Mouse (Mus musculus): ENCODE results near the gene Mpped2. TPM values are rescaled to one million over a fixed set of nuclear protein-coding genes. Genes with fewer than 3 reads are reported as not detected.

The Mpped2 gene
- total and polyA plus RNA-seq, 3 experiments: 0.04 to 0.10 TPM; not detected in 1

GRCm38 (mm10) chr2:106895326-106896023 lies 202.4 kb downstream of the Mpped2 start:
- no peaks in the 10 kb centered on the region; a peak in 1 of 4 replicates for H3K27me3 ChIP-seq (ENCODE audit: control insufficient read depth in 1 of 2, insufficient read depth in 2 of 2, low read length in 2 of 2)
- H3K27ac ChIP-seq (ENCODE audit: control insufficient read depth, low read depth, low read length): no peak overlapping the region
- H3K4me1 ChIP-seq (ENCODE audit: control insufficient read depth in 1 of 2, insufficient read depth in 2 of 2, low read length in 2 of 2): no peaks in the 10 kb centered on the region
- no peaks in the 10 kb centered on the region for H3K36me3 ChIP-seq (ENCODE audit: control insufficient read depth in 1 of 2, insufficient read depth in 2 of 2, low read length in 2 of 2)
- no peaks in the 10 kb centered on the region for H3K79me2 ChIP-seq (ENCODE audit: control insufficient read depth, insufficient read depth, low read length, poor library complexity)
- H3K4me3 ChIP-seq (ENCODE audit: control insufficient read depth in 1 of 2, insufficient read depth in 1 of 2, low read depth in 2 of 2, low read length in 2 of 2): no peak overlapping the region
- no peak for DNase-seq (ENCODE audit: low read depth, low spot score)
- no peak overlapping the region for H3K9ac ChIP-seq (ENCODE audit: control insufficient read depth, low read depth, low read length, poor library complexity, severe bottlenecking)
- H3K9me3 ChIP-seq (replicated peaks; ENCODE audit: insufficient read depth, low read length): no peaks in the 10 kb centered on the region
- TF ChIP-seq TAL1 (IDR thresholded peaks at IDR 0.05; ENCODE audit: low read length): no peak
- TF ChIP-seq E2F4 (IDR thresholded peaks at IDR 0.05; ENCODE audit: borderline replicate concordance, low read depth, low read length): no peak
- TF ChIP-seq TCF12 (IDR thresholded peaks at IDR 0.05; ENCODE audit: low read depth, low read length): no peak
- TF ChIP-seq RAD21 (IDR thresholded peaks at IDR 0.05; ENCODE audit: low read depth, low read length): no peak
- no peak for TF ChIP-seq MYC (IDR thresholded peaks at IDR 0.05; ENCODE audit: low read depth, low read length)
- TF ChIP-seq ZMIZ1 (IDR thresholded peaks at IDR 0.05; ENCODE audit: low read depth, low read length): no peak
- TF ChIP-seq NRF1 (IDR thresholded peaks at IDR 0.05; ENCODE audit: insufficient read depth, low read depth, low read length, poor library complexity, severe bottlenecking): no peak
- TF ChIP-seq CTCF (IDR thresholded peaks at IDR 0.05 in 2 of 3, conservative IDR thresholded peaks at IDR 0.05 in 1 of 3; ENCODE audit: control insufficient read depth in 1 of 3, insufficient read depth in 1 of 3, low read depth in 2 of 3, low read length in 3 of 3, poor library complexity in 1 of 3, severe bottlenecking in 1 of 3): no peak
- TF ChIP-seq JUND (IDR thresholded peaks at IDR 0.05; ENCODE audit: low read depth, low read length): no peak
- no peak for TF ChIP-seq GABPA (IDR thresholded peaks at IDR 0.05; ENCODE audit: low read depth, low read length)

GRCm38 (mm10) chr2:106896024-106896384 lies 202.9 kb downstream of the Mpped2 start:
- DNase-seq (ENCODE audit: low read depth, low spot score): no peak
- H3K9ac ChIP-seq (ENCODE audit: control insufficient read depth, low read depth, low read length, poor library complexity, severe bottlenecking): no peak overlapping the region
- TF ChIP-seq MYB (IDR thresholded peaks at IDR 0.05; ENCODE audit: low read depth, low read length) (no peak), UBTF (IDR thresholded peaks at IDR 0.05; ENCODE audit: borderline replicate concordance, insufficient read depth, low read depth, low read length) (no peak), ZNF384 (IDR thresholded peaks at IDR 0.05; ENCODE audit: low read depth, low read length) (no peak), EP300 (IDR thresholded peaks at IDR 0.05; ENCODE audit: low read depth in 1 of 2, low read length in 2 of 2) (no peak), POLR2AphosphoS2 (IDR thresholded peaks at IDR 0.05; ENCODE audit: low read length) (no peak), HCFC1 (IDR thresholded peaks at IDR 0.05; ENCODE audit: low read depth, low read length) (no peak)

More at GRCm38 (mm10) chr2:106896024-106896384, 202.9 kb downstream of the Mpped2 start:
- H3K79me2 ChIP-seq (ENCODE audit: control insufficient read depth, insufficient read depth, low read length, poor library complexity): no peaks in the 10 kb centered on the region
- H3K4me3 ChIP-seq (ENCODE audit: control insufficient read depth in 1 of 2, insufficient read depth in 1 of 2, low read depth in 2 of 2, low read length in 2 of 2): no peak overlapping the region
- no peaks in the 10 kb centered on the region for H3K4me1 ChIP-seq (ENCODE audit: control insufficient read depth in 1 of 2, insufficient read depth in 2 of 2, low read length in 2 of 2)
- no peaks in the 10 kb centered on the region; a peak in 1 of 4 replicates for H3K27me3 ChIP-seq (ENCODE audit: control insufficient read depth in 1 of 2, insufficient read depth in 2 of 2, low read length in 2 of 2)
- no peaks in the 10 kb centered on the region for H3K36me3 ChIP-seq (ENCODE audit: control insufficient read depth in 1 of 2, insufficient read depth in 2 of 2, low read length in 2 of 2)
- no peaks in the 10 kb centered on the region for H3K9me3 ChIP-seq (replicated peaks; ENCODE audit: insufficient read depth, low read length)
- H3K27ac ChIP-seq (ENCODE audit: control insufficient read depth, low read depth, low read length): no peak overlapping the region
